Mouse (Mus musculus) intestine, postnatal 0 days (tissue): ENCODE data around the gene Cacna1e. TPM values are rescaled to one million over a fixed set of nuclear protein-coding genes. Genes with fewer than 3 reads are reported as not detected.

Experiments
- ATAC-seq: fragments of 200-750 bp; cut with Nextera tagmentation; 2 replicates; pipeline ENCODE4 v1.8.0; 2017; ENCODE audit warnings: mild to moderate bottlenecking, moderate TSS enrichment, moderate library complexity
- H3K27ac ChIP-seq: fragments of 300-500 bp; sonication (generic); 2 replicates; pipeline ENCODE4 v1.5.1; 2014; ENCODE audit warnings: mild to moderate bottlenecking, low read depth, low read length, moderate library complexity
- H3K27me3 ChIP-seq: fragments of 300-500 bp; sonication (generic); replicated peaks from 2 replicates; pipeline ENCODE4 v1.6.1; 2014; ENCODE audit warnings: low read length, mixed read lengths; ENCODE audit not compliant: control insufficient read depth, insufficient read depth
- H3K36me3 ChIP-seq: fragments of 300-500 bp; sonication (generic); 2 replicates; pipeline ENCODE4 v1.6.1; 2014; ENCODE audit warnings: mild to moderate bottlenecking, moderate library complexity; ENCODE audit not compliant: control insufficient read depth, insufficient read depth
- H3K4me1 ChIP-seq: fragments of 300-500 bp; sonication (generic); replicated peaks from 2 replicates; pipeline ENCODE4 v1.6.1; 2014; ENCODE audit warnings: antibody characterized with exemption, low read length, mixed read lengths; ENCODE audit not compliant: control insufficient read depth, insufficient read depth
- H3K4me2 ChIP-seq: fragments of 300-500 bp; sonication (generic); replicated peaks from 2 replicates; pipeline ENCODE4 v1.6.1; 2014; ENCODE audit warnings: low read depth, mild to moderate bottlenecking, moderate library complexity
- H3K4me3 ChIP-seq: fragments of 300-500 bp; sonication (generic); 2 replicates; pipeline ENCODE4 v1.5.1; 2014; ENCODE audit warnings: low read depth, low read length
- H3K9ac ChIP-seq: fragments of 300-500 bp; sonication (generic); 2 replicates; pipeline ENCODE4 v1.6.1; 2014; ENCODE audit warnings: mild to moderate bottlenecking, low read depth, low read length
- H3K9me3 ChIP-seq: fragments of 300-500 bp; sonication (generic); 2 replicates; pipeline ENCODE4 v1.6.1; 2016; ENCODE audit warnings: mixed run types; ENCODE audit not compliant: control insufficient read depth
- CTCF ChIP-seq: sonication (generic); IDR thresholded peaks from 2 replicates; pipeline ENCODE4 v1.5.1; 2016; ENCODE audit warnings: low read depth, mild to moderate bottlenecking, control low read depth, antibody characterized with exemption, moderate library complexity
- WGBS: fragments of 180-500 bp; shearing (Covaris S2); extraction: QIAGEN DNeasy Blood & Tissue Kit; methylation state at CpG from one replicate; pipeline ENCODE4 v1.1.7; 2014; 5-methylcytosine and 5-hydroxymethylcytosine counted together
- polyA plus RNA-seq: library from polyadenylated mRNA; unstranded; fragments of >200 nt; fragmentation: Nextera tagmentation; extraction: Ambion mirVana; gene quantifications from 2 replicates; pipeline ENCODE4 v1.2.1, GENCODE M21; 2015

Cacna1e gene
- polyA plus RNA-seq, 1 experiment from 2014 or later, result 0.74 TPM

- H3K4me2 ChIP-seq, result no peak overlapping the region
- no peak for ATAC-seq
- H3K9me3 ChIP-seq, result no peaks in the 10 kb centered on the region
- H3K4me3 ChIP-seq, result no peak overlapping the region
- no peaks in the 10 kb centered on the region for H3K36me3 ChIP-seq
- TF ChIP-seq CTCF, result no peak
- no peak overlapping the region for H3K9ac ChIP-seq
- no peaks in the 10 kb centered on the region for H3K27me3 ChIP-seq
- H3K27ac ChIP-seq, result no peak overlapping the region
- no peaks in the 10 kb centered on the region for H3K4me1 ChIP-seq
Measured at GRCm38 (mm10) chr1:154537445-154537844, 346.9 kb downstream of the Cacna1e start.

- Histone ChIP-seq H3K36me3 (no peaks in the 10 kb centered on the region), H3K4me2 (no peak overlapping the region), H3K4me1 (no peaks in the 10 kb centered on the region), H3K4me3 (no peak overlapping the region), H3K9ac (no peak overlapping the region), H3K9me3 (no peaks in the 10 kb centered on the region), H3K27ac (no peak overlapping the region), H3K27me3 (no peaks in the 10 kb centered on the region)
- no peak for ATAC-seq
- TF ChIP-seq CTCF, result no peak
- 70% methylated on average over 2 of the region's 2 CpGs for WGBS
Measured at GRCm38 (mm10) chr1:154536763-154537162, 347.5 kb downstream of the Cacna1e start.

- WGBS, result 68% methylated on average over 11 of the region's 11 CpGs
- ATAC-seq, result no peak
- TF ChIP-seq CTCF, result no peak
- no peak overlapping the region for H3K27ac ChIP-seq
- no peaks in the 10 kb centered on the region for H3K27me3 ChIP-seq
- H3K9me3 ChIP-seq, result no peaks in the 10 kb centered on the region
- H3K4me3 ChIP-seq, result no peak overlapping the region
- no peak overlapping the region for H3K9ac ChIP-seq
- H3K4me1 ChIP-seq, result no peaks in the 10 kb centered on the region
- H3K4me2 ChIP-seq, result no peak overlapping the region
- no peaks in the 10 kb centered on the region for H3K36me3 ChIP-seq
Measured at GRCm38 (mm10) chr1:154532987-154533940, 351.0 kb downstream of the Cacna1e start.

- H3K27ac ChIP-seq, result no peak overlapping the region
- no peak overlapping the region for H3K4me3 ChIP-seq
- WGBS, result 95% methylated on average over 4 of the region's 4 CpGs
- H3K36me3 ChIP-seq, result no peaks in the 10 kb centered on the region
- no peak overlapping the region for H3K9ac ChIP-seq
- no peak for ATAC-seq
- TF ChIP-seq CTCF, result no peak
- no peaks in the 10 kb centered on the region for H3K4me1 ChIP-seq
- no peak overlapping the region for H3K4me2 ChIP-seq
- no peaks in the 10 kb centered on the region for H3K27me3 ChIP-seq
- H3K9me3 ChIP-seq, result no peaks in the 10 kb centered on the region
Measured at GRCm38 (mm10) chr1:154529666-154530065, 354.6 kb downstream of the Cacna1e start.

- no peak overlapping the region for H3K4me3 ChIP-seq
- no peaks in the 10 kb centered on the region for H3K9me3 ChIP-seq
- 87% methylated on average over 6 of the region's 6 CpGs for WGBS
- no peak for TF ChIP-seq CTCF
- H3K4me2 ChIP-seq, result no peak overlapping the region
- no peak for ATAC-seq
- no peak overlapping the region for H3K27ac ChIP-seq
- no peak overlapping the region for H3K9ac ChIP-seq
- no peaks in the 10 kb centered on the region for H3K36me3 ChIP-seq
- no peaks in the 10 kb centered on the region for H3K27me3 ChIP-seq
- no peaks in the 10 kb centered on the region for H3K4me1 ChIP-seq
Measured at GRCm38 (mm10) chr1:154528803-154529202, 355.5 kb downstream of the Cacna1e start.

GRCm38 (mm10) chr1:154520715-154521114 is 363.6 kb downstream of the Cacna1e start:
- Histone ChIP-seq H3K4me1 (no peaks in the 10 kb centered on the region), H3K36me3 (no peaks in the 10 kb centered on the region), H3K9ac (no peak overlapping the region), H3K4me3 (no peak overlapping the region), H3K9me3 (no peaks in the 10 kb centered on the region), H3K27me3 (no peaks in the 10 kb centered on the region), H3K27ac (no peak overlapping the region), H3K4me2 (no peak overlapping the region)
- no peak for TF ChIP-seq CTCF
- WGBS, result 96% methylated on average over 2 of the region's 2 CpGs
- ATAC-seq, result no peak
